Comparison of ENCODE assay signal across 17 mouse cellular contexts in genomic region chr10:80421208-80421607, GRCm38 (mm10). TPM values are rescaled to one million over a fixed set of nuclear protein-coding genes. Genes with fewer than 3 reads are reported as not detected.
DNase-seq lines count a peak whose midpoint lies in the region; ATAC-seq and TF ChIP-seq lines count a peak whose summit lies in the region.
"Had no signal": no experiment of that assay in that cellular context is flagged by ENCODE, and none has a peak within 500 bp of the region (broad histone marks: within the 10 kb centered on the region; RNA-seq: fewer than 3 reads in every experiment).

No protein-coding gene starts in this region.

- TF ChIP-seq CTCF in hindbrain, postnatal 0 days (IDR thresholded peaks at IDR 0.05; ENCODE audit: low read depth), result no peak
- no peak for TF ChIP-seq CTCF in liver, embryonic 14.5 days (IDR thresholded peaks at IDR 0.05; ENCODE audit: low read depth)
- no peak for TF ChIP-seq CTCF in lung, adult 2 months (IDR thresholded peaks at IDR 0.05; ENCODE audit: insufficient read depth, low read length)

- ATAC-seq in erythroblast, adult 5-6 weeks (replicated peaks; ENCODE audit: low FRiP score, poor library complexity, severe bottlenecking), result no peak
- ATAC-seq in hindbrain, embryonic 13.5 days (ENCODE audit: low FRiP score), result no peak
- no peak for ATAC-seq in hindbrain, postnatal 0 days
- no peak for ATAC-seq in liver, embryonic 14.5 days (ENCODE audit: insufficient read depth)
- ATAC-seq: inflammation-experienced regulatory T-cells, adult 6 months had no signal

- TF ChIP-seq POLR2A in lung, adult 2 months (IDR thresholded peaks at IDR 0.05; ENCODE audit: borderline replicate concordance, extremely low read depth, low read depth, low read length), result no peak

- 91% methylated on average over 8 of the region's 8 CpGs for WGBS in hindbrain, embryonic 13.5 days
- WGBS in hindbrain, postnatal 0 days, result 96% methylated on average over 8 of the region's 8 CpGs
- WGBS in embryonic facial prominence, embryonic 10.5 days, result 91% methylated on average over 8 of the region's 8 CpGs
- 65% methylated on average over 8 of the region's 8 CpGs for WGBS in liver, embryonic 14.5 days (ENCODE audit: insufficient replicate concordance)
- WGBS in lung, adult 2 months, result 91% methylated on average over 8 of the region's 8 CpGs

- peak overlapping the region; percentile 65 for H3K4me3 ChIP-seq in erythroblast, embryonic 14.5 days (replicated peaks)
- H3K4me3 ChIP-seq in hindbrain, embryonic 13.5 days, result no peak overlapping the region
- H3K4me3 ChIP-seq in hindbrain, postnatal 0 days (ENCODE audit: low read length), result no peak overlapping the region
- peak overlapping the region; percentile 19; the same call in 1 of the 2 replicates for H3K4me3 ChIP-seq in embryonic facial prominence, embryonic 10.5 days
- H3K4me3 ChIP-seq in liver, embryonic 14.5 days (ENCODE audit: insufficient read depth in 1 of 2, low read depth in 2 of 2, low read length in 2 of 2), result peak overlapping the region; percentile 28 to 54
- H3K4me3 ChIP-seq in lung, adult 2 months (replicated peaks; ENCODE audit: extremely low read depth, low read depth, low read length), result no peak overlapping the region
- H3K4me3 ChIP-seq: heart, embryonic 15.5 days; limb, embryonic 12.5 days had no signal

- no peak for DNase-seq in hindbrain, postnatal 0 days (ENCODE audit: low spot score)
- no peak for DNase-seq in embryonic facial prominence, embryonic 10.5 days (ENCODE audit: low spot score)
- no peak for DNase-seq in liver, embryonic 14.5 days (ENCODE audit: low read depth in 3 of 3, low spot score in 3 of 3)
- no peak for DNase-seq in lung, adult 2 months
- no peak for DNase-seq in right cerebral cortex, postnatal 36 days (ENCODE audit: low spot score in 2 of 2)
- DNase-seq: gastrocnemius, postnatal 25 days; kidney, postnatal 25 days; lung, postnatal 10 days; retina, postnatal 1 day; spleen, adult 18-20 months; thymus, adult 18-20 months had no signal

- peak overlapping the region; percentile 87 for H3K27ac ChIP-seq in hindbrain, embryonic 13.5 days
- no peak overlapping the region for H3K27ac ChIP-seq in hindbrain, postnatal 0 days
- H3K27ac ChIP-seq in embryonic facial prominence, embryonic 10.5 days (replicated peaks), result no peak overlapping the region
- H3K27ac ChIP-seq in liver, embryonic 14.5 days, result peak overlapping the region; percentile 93
- H3K27ac ChIP-seq: heart, embryonic 15.5 days; limb, embryonic 12.5 days had no signal

- H3K36me3 ChIP-seq in erythroblast, embryonic 14.5 days (ENCODE audit: control insufficient read depth), result peaks cover 100% of the 10 kb centered on the region
- peaks cover 81% of the 10 kb centered on the region for H3K36me3 ChIP-seq in hindbrain, embryonic 13.5 days
- peaks cover 56% of the 10 kb centered on the region for H3K36me3 ChIP-seq in hindbrain, postnatal 0 days (ENCODE audit: insufficient read depth, low read length)
- H3K36me3 ChIP-seq in embryonic facial prominence, embryonic 10.5 days (replicated peaks), result peaks cover 100% of the 10 kb centered on the region
- peaks cover 71% of the 10 kb centered on the region for H3K36me3 ChIP-seq in liver, embryonic 14.5 days (replicated peaks; ENCODE audit: control insufficient read depth, insufficient read depth, low read depth)

- H3K4me1 ChIP-seq in erythroblast, embryonic 14.5 days (ENCODE audit: control insufficient read depth), result peaks cover 93% of the 10 kb centered on the region
- peaks cover 70% of the 10 kb centered on the region for H3K4me1 ChIP-seq in hindbrain, embryonic 13.5 days (replicated peaks)
- H3K4me1 ChIP-seq in hindbrain, postnatal 0 days (ENCODE audit: insufficient read depth, low read length), result 0 out of 2 replicates have a peak, but pooled peaks cover 10% of the 10 kb centered on the region
- peaks cover 5% of the 10 kb centered on the region for H3K4me1 ChIP-seq in embryonic facial prominence, embryonic 10.5 days
- H3K4me1 ChIP-seq in liver, embryonic 14.5 days (replicated peaks; ENCODE audit: control insufficient read depth in 2 of 2, insufficient read depth in 2 of 2, low read length in 1 of 2), result peaks cover 64 to 66% of the 10 kb centered on the region in 2 experiments
- 0 out of 2 replicates have a peak, but pooled peaks cover 4% of the 10 kb centered on the region for H3K4me1 ChIP-seq in lung, adult 2 months (ENCODE audit: control insufficient read depth, insufficient read depth, low read length)

- H3K9ac ChIP-seq in hindbrain, embryonic 13.5 days, result no peak overlapping the region
- no peak overlapping the region for H3K9ac ChIP-seq in hindbrain, postnatal 0 days (replicated peaks; ENCODE audit: low read length)
- H3K9ac ChIP-seq in liver, embryonic 14.5 days (replicated peaks), result peak overlapping the region; percentile 72
- H3K9ac ChIP-seq: heart, embryonic 15.5 days; limb, embryonic 12.5 days had no signal

- TF ChIP-seq EP300 in liver, embryonic 14.5 days (IDR thresholded peaks at IDR 0.05; ENCODE audit: low read depth), result no peak

- H3K9me3 ChIP-seq in erythroblast, embryonic 14.5 days (ENCODE audit: control insufficient read depth, low read length), result peaks cover 14% of the 10 kb centered on the region
- H3K9me3 ChIP-seq in hindbrain, embryonic 13.5 days, result no peaks in the 10 kb centered on the region
- no peaks in the 10 kb centered on the region for H3K9me3 ChIP-seq in hindbrain, postnatal 0 days (ENCODE audit: low read length)
- H3K9me3 ChIP-seq in embryonic facial prominence, embryonic 10.5 days, result peaks cover 7% of the 10 kb centered on the region; the same call in 1 of the 2 replicates
- H3K9me3 ChIP-seq in liver, embryonic 14.5 days (ENCODE audit: control insufficient read depth, low read length), result peaks cover 3% of the 10 kb centered on the region; the same call in 1 of the 2 replicates
- H3K9me3 ChIP-seq: heart, embryonic 15.5 days had no signal

- H3K27me3 ChIP-seq in erythroblast, embryonic 14.5 days (ENCODE audit: control insufficient read depth), result no peaks in the 10 kb centered on the region
- no peaks in the 10 kb centered on the region for H3K27me3 ChIP-seq in hindbrain, embryonic 13.5 days
- H3K27me3 ChIP-seq in hindbrain, postnatal 0 days (ENCODE audit: insufficient read depth, low read length), result no peaks in the 10 kb centered on the region
- H3K27me3 ChIP-seq in embryonic facial prominence, embryonic 10.5 days (replicated peaks; ENCODE audit: low read depth, poor library complexity, severe bottlenecking), result no peaks in the 10 kb centered on the region
- H3K27me3 ChIP-seq in liver, embryonic 14.5 days (ENCODE audit: control insufficient read depth, insufficient read depth, low read length), result no peaks in the 10 kb centered on the region
- H3K27me3 ChIP-seq: heart, embryonic 15.5 days; limb, embryonic 12.5 days had no signal

- H3K4me2 ChIP-seq in hindbrain, embryonic 13.5 days, result no peak overlapping the region
- H3K4me2 ChIP-seq in hindbrain, postnatal 0 days (ENCODE audit: low read depth, low read length), result no peak overlapping the region
- H3K4me2 ChIP-seq in liver, embryonic 14.5 days (ENCODE audit: low read depth), result peak overlapping the region; percentile 85
- H3K4me2 ChIP-seq: heart, embryonic 15.5 days; limb, embryonic 12.5 days had no signal

RNA-seq across cellular contexts. Expression of gene Tcf3, which starts 12.2 kb away (rescaled TPM):
- 61.1 and 64.8 TPM in 2 replicates for polyA plus RNA-seq in erythroblast, embryonic 14.5 days (2012)
- 30.7 and 31.1 TPM in 2 replicates for total RNA-seq in erythroblast, adult 5-6 weeks (2015; ENCODE audit: low replicate concordance)
- total RNA-seq in erythroblast, adult 5-6 weeks (2017; ENCODE audit: low replicate concordance), result 27.9 and 39.6 TPM in 2 replicates
- 60.9 and 62.5 TPM in 2 replicates for polyA plus RNA-seq in hindbrain, embryonic 13.5 days (2015; fragmentation: Nextera tagmentation; extraction: Ambion mirVana)
- total RNA-seq in hindbrain, postnatal 0 days (2014; rRNA removed), result 132 TPM in 2 replicates
- polyA plus RNA-seq in hindbrain, postnatal 0 days (2015; fragmentation: Nextera tagmentation; extraction: Ambion mirVana), result 36.2 and 36.4 TPM in 2 replicates
- polyA plus RNA-seq in embryonic facial prominence, embryonic 10.5 days (2016; fragmentation: Nextera tagmentation; extraction: Ambion mirVana), result 225 and 235 TPM in 2 replicates
- polyA plus RNA-seq in liver, embryonic 14.5 days (2012; rRNA removed), result 54.7 and 74.7 TPM in 2 replicates
- polyA plus RNA-seq in liver, embryonic 14.5 days (2014; fragmentation: Nextera tagmentation; extraction: Ambion mirVana), result 41.9 and 55.4 TPM in 2 replicates
- 94.7 and 98.6 TPM in 2 replicates for polyA plus RNA-seq in lung, adult 2 months (2012; rRNA removed)

RNA-seq across cellular contexts. Expression of gene Uqcr11, which starts 14.6 kb away (rescaled TPM):
- polyA plus RNA-seq in erythroblast, embryonic 14.5 days (2012), result 197 and 289 TPM in 2 replicates
- total RNA-seq in erythroblast, adult 5-6 weeks (2015; ENCODE audit: low replicate concordance), result 38.2 and 42.4 TPM in 2 replicates
- 56.0 and 60.8 TPM in 2 replicates for total RNA-seq in erythroblast, adult 5-6 weeks (2017; ENCODE audit: low replicate concordance)
- polyA plus RNA-seq in hindbrain, embryonic 13.5 days (2015; fragmentation: Nextera tagmentation; extraction: Ambion mirVana), result 575 and 577 TPM in 2 replicates
- total RNA-seq in hindbrain, postnatal 0 days (2014; rRNA removed), result 369 and 391 TPM in 2 replicates
- 897 and 981 TPM in 2 replicates for polyA plus RNA-seq in hindbrain, postnatal 0 days (2015; fragmentation: Nextera tagmentation; extraction: Ambion mirVana)
- 615 and 629 TPM in 2 replicates for polyA plus RNA-seq in embryonic facial prominence, embryonic 10.5 days (2016; fragmentation: Nextera tagmentation; extraction: Ambion mirVana)
- 359 and 571 TPM in 2 replicates for polyA plus RNA-seq in liver, embryonic 14.5 days (2012; rRNA removed)
- polyA plus RNA-seq in liver, embryonic 14.5 days (2014; fragmentation: Nextera tagmentation; extraction: Ambion mirVana), result 729 and 738 TPM in 2 replicates
- polyA plus RNA-seq in lung, adult 2 months (2012; rRNA removed), result 1,202 and 1,263 TPM in 2 replicates

RNA-seq across cellular contexts. Expression of gene Mbd3, which starts 21.9 kb away (rescaled TPM):
- polyA plus RNA-seq in erythroblast, embryonic 14.5 days (2012), result 24.1 and 26.2 TPM in 2 replicates
- total RNA-seq in erythroblast, adult 5-6 weeks (2015; ENCODE audit: low replicate concordance), result 11.9 and 38.4 TPM in 2 replicates
- total RNA-seq in erythroblast, adult 5-6 weeks (2017; ENCODE audit: low replicate concordance), result 10.5 and 21.3 TPM in 2 replicates
- polyA plus RNA-seq in hindbrain, embryonic 13.5 days (2015; fragmentation: Nextera tagmentation; extraction: Ambion mirVana), result 230 TPM in 2 replicates
- total RNA-seq in hindbrain, postnatal 0 days (2014; rRNA removed), result 48.2 and 50.4 TPM in 2 replicates
- polyA plus RNA-seq in hindbrain, postnatal 0 days (2015; fragmentation: Nextera tagmentation; extraction: Ambion mirVana), result 166 and 175 TPM in 2 replicates
- 371 and 377 TPM in 2 replicates for polyA plus RNA-seq in embryonic facial prominence, embryonic 10.5 days (2016; fragmentation: Nextera tagmentation; extraction: Ambion mirVana)
- polyA plus RNA-seq in liver, embryonic 14.5 days (2012; rRNA removed), result 66.7 and 79.5 TPM in 2 replicates
- polyA plus RNA-seq in liver, embryonic 14.5 days (2014; fragmentation: Nextera tagmentation; extraction: Ambion mirVana), result 43.7 and 44.3 TPM in 2 replicates
- 131 and 143 TPM in 2 replicates for polyA plus RNA-seq in lung, adult 2 months (2012; rRNA removed)

RNA-seq across cellular contexts. Expression of gene Mex3d, which starts 33.7 kb away (rescaled TPM):
- 0.53 and 0.55 TPM in 2 replicates for polyA plus RNA-seq in erythroblast, embryonic 14.5 days (2012)
- 1.5 TPM in 1 of 2 replicates, not detected in the other for total RNA-seq in erythroblast, adult 5-6 weeks (2015; ENCODE audit: low replicate concordance)
- total RNA-seq in erythroblast, adult 5-6 weeks (2017; ENCODE audit: low replicate concordance), result 0.51 and 0.70 TPM in 2 replicates
- polyA plus RNA-seq in hindbrain, embryonic 13.5 days (2015; fragmentation: Nextera tagmentation; extraction: Ambion mirVana), result 14.8 and 16.5 TPM in 2 replicates
- total RNA-seq in hindbrain, postnatal 0 days (2014; rRNA removed), result 129 and 145 TPM in 2 replicates
- polyA plus RNA-seq in hindbrain, postnatal 0 days (2015; fragmentation: Nextera tagmentation; extraction: Ambion mirVana), result 11.6 and 14.2 TPM in 2 replicates
- polyA plus RNA-seq in embryonic facial prominence, embryonic 10.5 days (2016; fragmentation: Nextera tagmentation; extraction: Ambion mirVana), result 6.4 and 7.1 TPM in 2 replicates
- polyA plus RNA-seq in liver, embryonic 14.5 days (2012; rRNA removed), result 3.2 and 3.3 TPM in 2 replicates
- polyA plus RNA-seq in liver, embryonic 14.5 days (2014; fragmentation: Nextera tagmentation; extraction: Ambion mirVana), result 0.55 and 1.1 TPM in 2 replicates
- 37.5 and 48.3 TPM in 2 replicates for polyA plus RNA-seq in lung, adult 2 months (2012; rRNA removed)

Comparison
In these comparisons a context has a peak if more than half of its experiments do, and no peak if none do; other contexts are left out.
1. H3K27ac ChIP-seq: peak in hindbrain, embryonic 13.5 days (single experiment) and liver, embryonic 14.5 days (single experiment); none in hindbrain, postnatal 0 days (single experiment) and embryonic facial prominence, embryonic 10.5 days (single experiment).
2. H3K4me3 ChIP-seq: peak in erythroblast, embryonic 14.5 days (single experiment), embryonic facial prominence, embryonic 10.5 days (single experiment) and liver, embryonic 14.5 days (2 of 2); none in hindbrain, embryonic 13.5 days (single experiment), hindbrain, postnatal 0 days (single experiment) and lung, adult 2 months (single experiment).